Mouse (Mus musculus): ENCODE results near the gene Dvl2. TPM values are rescaled to one million over a fixed set of nuclear protein-coding genes. Genes with fewer than 3 reads are reported as not detected.
A peak's percentile ranks its signal among the peaks of the same experiment; 100 is the strongest.

Dvl2 gene
- polyA plus RNA-seq, 1 experiment from 2014 or later = 34.6 TPM

- under 1% methylated on average over 15 of the region's 15 CpGs for WGBS
- Histone ChIP-seq H3K9me3 (ENCODE audit: control insufficient read depth, low read length) (no peaks in the 10 kb centered on the region), H3K27ac (ENCODE audit: low read length) (peak overlapping the region; percentile 95), H3K27me3 (replicated peaks; ENCODE audit: control insufficient read depth, insufficient read depth, low read length) (no peaks in the 10 kb centered on the region), H3K4me2 (ENCODE audit: low read length) (peak overlapping the region; percentile 88), H3K4me1 (replicated peaks; ENCODE audit: control insufficient read depth, insufficient read depth, low read length) (peaks cover 18% of the 10 kb centered on the region), H3K4me3 (replicated peaks; ENCODE audit: low read length) (peak overlapping the region; percentile 62), H3K9ac (replicated peaks; ENCODE audit: low read depth, low read length) (peak overlapping the region; percentile 73), H3K36me3 (ENCODE audit: control insufficient read depth, insufficient read depth) (peaks cover 23% of the 10 kb centered on the region)
- ATAC-seq = peak; percentile 6; the same call in 1 of the 2 replicates
These were observed 8.7 kb upstream of the Dvl2 start for GRCm38 (mm10) chr11:69991711-69992110.

- H3K9me3 ChIP-seq (ENCODE audit: control insufficient read depth, low read length) = no peaks in the 10 kb centered on the region
- no peaks in the 10 kb centered on the region for H3K27me3 ChIP-seq (replicated peaks; ENCODE audit: control insufficient read depth, insufficient read depth, low read length)
- WGBS = 82% methylated on average over 10 of the region's 10 CpGs
- peak overlapping the region; percentile 62 for H3K4me3 ChIP-seq (replicated peaks; ENCODE audit: low read length)
- H3K9ac ChIP-seq (replicated peaks; ENCODE audit: low read depth, low read length) = peak overlapping the region; percentile 73
- H3K4me2 ChIP-seq (ENCODE audit: low read length) = peak overlapping the region; percentile 88
- peaks cover 22% of the 10 kb centered on the region for H3K36me3 ChIP-seq (ENCODE audit: control insufficient read depth, insufficient read depth)
- no peak for ATAC-seq
- no peak overlapping the region for H3K27ac ChIP-seq (ENCODE audit: low read length)
- peaks cover 20% of the 10 kb centered on the region for H3K4me1 ChIP-seq (replicated peaks; ENCODE audit: control insufficient read depth, insufficient read depth, low read length)
These were observed 8.0 kb upstream of the Dvl2 start for GRCm38 (mm10) chr11:69992396-69992795.

DNA sequence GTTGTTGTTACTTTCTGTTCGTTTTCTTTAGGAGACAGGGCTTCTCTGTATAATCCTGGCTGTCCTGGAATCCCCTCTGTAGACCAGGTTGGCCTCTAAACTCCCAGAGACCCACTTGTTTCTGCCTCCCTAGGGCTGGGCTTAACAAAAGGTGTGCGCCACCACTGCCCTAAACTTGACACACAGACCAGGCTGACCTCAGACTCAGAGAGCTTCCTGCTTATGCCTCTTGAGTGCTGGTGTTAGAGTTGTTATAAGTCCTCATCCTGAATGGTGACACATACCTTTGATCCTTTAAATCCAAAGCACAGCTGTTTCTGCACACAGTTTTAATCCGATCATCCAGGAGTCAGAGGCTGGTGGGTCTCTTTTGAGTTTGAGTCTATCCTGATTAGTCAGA, 7.5 kb upstream of the Dvl2 start:
- Histone ChIP-seq H3K27ac (ENCODE audit: low read length) (no peak overlapping the region), H3K9ac (replicated peaks; ENCODE audit: low read depth, low read length) (no peak overlapping the region; the same call in 1 of the 2 replicates)

DNA sequence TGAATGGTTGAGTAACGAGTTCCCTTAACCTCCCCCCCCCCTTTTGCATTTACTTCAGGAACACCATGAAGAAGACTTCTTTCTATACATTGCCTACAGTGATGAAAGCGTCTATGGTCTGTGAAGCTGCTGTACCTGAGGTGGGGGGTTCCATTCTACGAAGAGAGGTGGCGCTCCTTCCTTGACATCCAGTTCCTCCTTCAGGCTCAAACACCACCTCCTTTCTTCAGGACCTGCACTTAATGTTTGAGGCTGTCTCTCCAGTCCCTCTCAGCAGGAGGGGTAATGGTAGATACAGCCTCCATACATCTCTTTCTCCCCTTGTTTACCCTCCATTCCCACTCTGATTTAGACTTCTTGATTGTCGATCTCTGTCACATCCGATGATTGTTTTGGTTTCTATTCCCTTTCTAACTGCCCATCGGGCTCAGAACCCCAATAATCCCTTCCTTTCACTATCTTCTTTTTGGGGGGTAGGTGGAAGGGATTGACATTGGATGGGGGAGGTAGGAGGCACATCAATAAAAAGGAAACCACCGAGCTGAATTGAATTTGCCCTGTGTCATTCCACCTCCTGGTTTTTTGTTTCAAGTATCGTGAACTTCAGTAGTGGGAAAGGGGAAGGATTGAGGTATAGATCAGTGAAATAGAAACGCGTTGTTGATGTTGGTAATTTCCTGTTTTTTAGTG, 5.8 kb upstream of the Dvl2 start:
- H3K9me3 ChIP-seq (ENCODE audit: control insufficient read depth, low read length) = no peaks in the 10 kb centered on the region
- H3K9ac ChIP-seq (replicated peaks; ENCODE audit: low read depth, low read length) = no peak overlapping the region
- H3K36me3 ChIP-seq (ENCODE audit: control insufficient read depth, insufficient read depth) = peaks cover 22% of the 10 kb centered on the region
- peaks cover 28% of the 10 kb centered on the region for H3K4me1 ChIP-seq (replicated peaks; ENCODE audit: control insufficient read depth, insufficient read depth, low read length)
- no peak for ATAC-seq
- H3K27ac ChIP-seq (ENCODE audit: low read length) = no peak overlapping the region
- no peaks in the 10 kb centered on the region for H3K27me3 ChIP-seq (replicated peaks; ENCODE audit: control insufficient read depth, insufficient read depth, low read length)
- H3K4me2 ChIP-seq (ENCODE audit: low read length) = no peak overlapping the region
- WGBS = 86% methylated on average over 11 of the region's 11 CpGs
- H3K4me3 ChIP-seq (replicated peaks; ENCODE audit: low read length) = no peak overlapping the region

More for the DNA sequence above, 7.5 kb upstream of the Dvl2 start:
- Histone ChIP-seq H3K4me3 (replicated peaks; ENCODE audit: low read length) (no peak overlapping the region), H3K4me1 (replicated peaks; ENCODE audit: control insufficient read depth, insufficient read depth, low read length) (peaks cover 26% of the 10 kb centered on the region), H3K27me3 (replicated peaks; ENCODE audit: control insufficient read depth, insufficient read depth, low read length) (no peaks in the 10 kb centered on the region), H3K36me3 (ENCODE audit: control insufficient read depth, insufficient read depth) (peaks cover 18% of the 10 kb centered on the region), H3K9me3 (ENCODE audit: control insufficient read depth, low read length) (no peaks in the 10 kb centered on the region), H3K4me2 (ENCODE audit: low read length) (peak overlapping the region; percentile 22; the same call in 1 of the 2 replicates)
- 88% methylated on average over 3 of the region's 3 CpGs for WGBS
- ATAC-seq = no peak

GRCm38 (mm10) chr11:69995391-69995960, 4.9 kb upstream of the Dvl2 start, which contains the start of gene Phf23:
TSS of gene Phf23 (plus strand) at chr11:69995777.
- ATAC-seq = peak; percentile 89
- Histone ChIP-seq H3K4me1 (replicated peaks; ENCODE audit: control insufficient read depth, insufficient read depth, low read length) (peaks cover 30% of the 10 kb centered on the region), H3K36me3 (ENCODE audit: control insufficient read depth, insufficient read depth) (peaks cover 19% of the 10 kb centered on the region), H3K4me2 (ENCODE audit: low read length) (peak within 1 kb of the TSS; percentile 63), H3K4me3 (replicated peaks; ENCODE audit: low read length) (peak within 1 kb of the TSS; percentile 71), H3K9ac (replicated peaks; ENCODE audit: low read depth, low read length) (peak within 1 kb of the TSS; percentile 74), H3K27me3 (replicated peaks; ENCODE audit: control insufficient read depth, insufficient read depth, low read length) (no peaks in the 10 kb centered on the region), H3K27ac (ENCODE audit: low read length) (peak within 1 kb of the TSS; percentile 80), H3K9me3 (ENCODE audit: control insufficient read depth, low read length) (no peaks in the 10 kb centered on the region)
- WGBS = 0% methylated on average over 34 of the region's 36 CpGs

- peak overlapping the region; percentile 63 for H3K4me2 ChIP-seq (ENCODE audit: low read length)
- peaks cover 19% of the 10 kb centered on the region for H3K36me3 ChIP-seq (ENCODE audit: control insufficient read depth, insufficient read depth)
- H3K4me3 ChIP-seq (replicated peaks; ENCODE audit: low read length) = peak overlapping the region; percentile 71
- no peaks in the 10 kb centered on the region for H3K27me3 ChIP-seq (replicated peaks; ENCODE audit: control insufficient read depth, insufficient read depth, low read length)
- H3K27ac ChIP-seq (ENCODE audit: low read length) = peak overlapping the region; percentile 80
- no peak for ATAC-seq
- H3K9ac ChIP-seq (replicated peaks; ENCODE audit: low read depth, low read length) = peak overlapping the region; percentile 74
- H3K4me1 ChIP-seq (replicated peaks; ENCODE audit: control insufficient read depth, insufficient read depth, low read length) = peaks cover 31% of the 10 kb centered on the region
- under 1% methylated on average over 63 of the region's 66 CpGs for WGBS
- H3K9me3 ChIP-seq (ENCODE audit: control insufficient read depth, low read length) = no peaks in the 10 kb centered on the region
These were observed 4.0 kb upstream of the Dvl2 start for GRCm38 (mm10) chr11:69996161-69997061.

DNA sequence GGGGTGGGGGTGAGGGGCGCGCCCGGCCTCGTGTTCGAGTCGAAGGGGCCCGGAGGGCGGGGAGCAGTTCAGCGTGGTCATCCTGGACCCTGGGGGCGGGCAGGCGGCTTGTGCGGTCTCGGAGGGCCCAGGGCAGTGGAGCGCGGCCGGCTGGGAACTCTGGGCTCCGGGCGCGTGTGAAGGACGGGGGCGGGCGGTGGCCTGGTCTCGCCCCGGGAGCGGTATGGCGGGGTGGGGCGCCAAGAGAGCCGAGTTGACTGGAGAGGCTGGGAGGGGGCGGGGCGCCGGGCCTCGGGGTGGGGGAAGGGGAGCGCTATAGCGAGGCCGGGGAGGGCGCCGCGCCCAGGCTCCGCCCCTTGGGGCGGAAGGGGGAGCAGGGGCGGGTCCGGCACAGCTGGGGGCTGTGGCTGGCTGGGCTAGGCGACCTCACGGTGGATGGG, 3.3 kb upstream of the Dvl2 start:
- no peaks in the 10 kb centered on the region for H3K27me3 ChIP-seq (replicated peaks; ENCODE audit: control insufficient read depth, insufficient read depth, low read length)
- peak overlapping the region; percentile 80 for H3K27ac ChIP-seq (ENCODE audit: low read length)
- peak overlapping the region; percentile 63 for H3K4me2 ChIP-seq (ENCODE audit: low read length)
- H3K9ac ChIP-seq (replicated peaks; ENCODE audit: low read depth, low read length) = peak overlapping the region; percentile 74
- peaks cover 19% of the 10 kb centered on the region for H3K36me3 ChIP-seq (ENCODE audit: control insufficient read depth, insufficient read depth)
- WGBS = under 1% methylated on average over 38 of the region's 44 CpGs
- peaks cover 37% of the 10 kb centered on the region for H3K4me1 ChIP-seq (replicated peaks; ENCODE audit: control insufficient read depth, insufficient read depth, low read length)
- peak; percentile 7 for ATAC-seq
- no peaks in the 10 kb centered on the region for H3K9me3 ChIP-seq (ENCODE audit: control insufficient read depth, low read length)
- peak overlapping the region; percentile 71 for H3K4me3 ChIP-seq (replicated peaks; ENCODE audit: low read length)

GRCm38 (mm10) chr11:69998567-69999491, 1.6 kb upstream of the Dvl2 start:
- Histone ChIP-seq H3K36me3 (ENCODE audit: control insufficient read depth, insufficient read depth) (peaks cover 16% of the 10 kb centered on the region), H3K4me1 (replicated peaks; ENCODE audit: control insufficient read depth, insufficient read depth, low read length) (peaks cover 44% of the 10 kb centered on the region), H3K4me2 (ENCODE audit: low read length) (no peak overlapping the region), H3K9ac (replicated peaks; ENCODE audit: low read depth, low read length) (no peak overlapping the region), H3K27ac (ENCODE audit: low read length) (no peak overlapping the region), H3K4me3 (replicated peaks; ENCODE audit: low read length) (no peak overlapping the region), H3K27me3 (replicated peaks; ENCODE audit: control insufficient read depth, insufficient read depth, low read length) (no peaks in the 10 kb centered on the region), H3K9me3 (ENCODE audit: control insufficient read depth, low read length) (no peaks in the 10 kb centered on the region)
- WGBS = 92% methylated on average over 27 of the region's 27 CpGs
- ATAC-seq = no peak

Data from forebrain, embryonic 16.5 days (tissue).